Mouse (Mus musculus) midbrain, embryonic 13.5 days (tissue): ENCODE measurements around the gene Sh3pxd2b. TPM values are rescaled to one million over a fixed set of nuclear protein-coding genes. Genes with fewer than 3 reads are reported as not detected.
A peak's percentile ranks its signal among the peaks of the same experiment; 100 is the strongest.

ENCODE experiments used
- ATAC-seq: fragments of 200-750 bp; cut with Nextera tagmentation; 2 replicates; pipeline ENCODE4 v1.8.0; 2017; ENCODE audit warnings: mild to moderate bottlenecking, moderate TSS enrichment, moderate library complexity
- H3K27ac ChIP-seq: fragments of 300-500 bp; sonication (generic); 2 replicates; pipeline ENCODE4 v1.5.1; 2015; ENCODE audit warnings: inconsistent platforms, mild to moderate bottlenecking, moderate library complexity
- H3K27me3 ChIP-seq: fragments of 300-500 bp; sonication (generic); 2 replicates; pipeline ENCODE4 v1.6.1; 2015; ENCODE audit warnings: mild to moderate bottlenecking, inconsistent platforms
- H3K36me3 ChIP-seq: fragments of 300-500 bp; sonication (generic); 2 replicates; pipeline ENCODE4 v1.6.1; 2015; ENCODE audit warnings: mild to moderate bottlenecking, inconsistent platforms
- H3K4me1 ChIP-seq: fragments of 300-500 bp; sonication (generic); replicated peaks from 2 replicates; pipeline ENCODE4 v1.6.1; 2015; ENCODE audit warnings: inconsistent platforms
- H3K4me2 ChIP-seq: fragments of 300-500 bp; sonication (generic); replicated peaks from 2 replicates; pipeline ENCODE4 v1.6.1; 2015; ENCODE audit warnings: moderate library complexity, mild to moderate bottlenecking, inconsistent platforms
- H3K4me3 ChIP-seq: fragments of 300-500 bp; sonication (generic); replicated peaks from 2 replicates; pipeline ENCODE4 v1.5.1; 2015; ENCODE audit warnings: mild to moderate bottlenecking, inconsistent platforms
- H3K9ac ChIP-seq: fragments of 300-500 bp; sonication (generic); replicated peaks from 2 replicates; pipeline ENCODE4 v1.6.1; 2015; ENCODE audit warnings: mild to moderate bottlenecking, inconsistent platforms
- H3K9me3 ChIP-seq: fragments of 300-500 bp; sonication (generic); 2 replicates; pipeline ENCODE4 v1.6.1; 2016; ENCODE audit warnings: mild to moderate bottlenecking, inconsistent platforms
- WGBS: fragments of 180-500 bp; shearing (Covaris S2); methylation state at CpG from one replicate; pipeline ENCODE4 v1.1.7; 2015; 5-methylcytosine and 5-hydroxymethylcytosine counted together
- polyA plus RNA-seq: library from polyadenylated mRNA; unstranded; fragments of >200 nt; fragmentation: Nextera tagmentation; extraction: Ambion mirVana; gene quantifications from 2 replicates; pipeline ENCODE4 v1.2.1, GENCODE M21; 2015

The Sh3pxd2b gene
- polyA plus RNA-seq, 1 experiment from 2014 or later, result 25.3 TPM

DNA sequence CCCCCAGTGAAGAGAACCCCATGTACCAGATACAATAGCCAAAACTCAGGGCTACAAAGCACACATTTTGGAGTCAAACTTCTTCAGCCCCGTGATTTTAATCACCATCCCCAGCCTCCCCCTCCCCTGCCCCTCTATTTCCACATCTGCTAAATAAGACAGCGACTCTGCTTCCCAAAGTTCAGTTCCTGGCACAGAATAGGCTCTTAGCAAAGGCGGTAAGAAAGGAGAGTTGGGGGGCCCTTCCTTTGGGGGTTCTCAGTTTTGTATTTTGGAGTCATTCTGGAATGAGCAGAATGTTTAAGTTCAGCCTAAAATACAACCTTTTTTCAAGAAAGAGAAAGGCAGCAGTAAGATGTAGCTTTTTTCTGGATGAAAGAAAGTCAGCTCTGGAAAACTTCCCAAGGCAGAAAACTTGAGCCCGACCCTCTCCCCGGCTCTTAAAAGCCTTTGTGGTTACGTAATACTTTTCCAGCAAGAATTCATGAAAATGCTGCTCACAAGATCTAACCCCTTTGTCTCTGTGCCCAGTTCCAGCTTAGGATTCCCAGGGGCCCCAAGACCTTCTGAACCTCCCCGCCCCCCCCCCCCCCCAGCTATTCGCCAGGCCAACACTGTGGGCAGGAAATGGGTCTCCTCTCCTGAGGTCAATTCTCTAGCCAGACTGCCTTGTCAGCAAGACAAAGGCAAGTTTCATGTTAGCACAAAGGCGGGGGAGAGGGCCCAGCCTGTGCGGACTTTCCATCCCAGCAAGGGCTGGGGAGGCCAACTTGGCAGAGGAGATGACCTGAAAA, 35.9 kb downstream of the Sh3pxd2b start:
- peak; percentile 85 for ATAC-seq
- Histone ChIP-seq H3K4me2 (no peak overlapping the region), H3K36me3 (peaks cover 48% of the 10 kb centered on the region), H3K27me3 (no peaks in the 10 kb centered on the region), H3K4me3 (no peak overlapping the region), H3K9ac (no peak overlapping the region), H3K9me3 (no peaks in the 10 kb centered on the region), H3K4me1 (peaks cover 23% of the 10 kb centered on the region), H3K27ac (peak overlapping the region; percentile 81)
- WGBS, result 6% methylated on average over 10 of the region's 10 CpGs

DNA sequence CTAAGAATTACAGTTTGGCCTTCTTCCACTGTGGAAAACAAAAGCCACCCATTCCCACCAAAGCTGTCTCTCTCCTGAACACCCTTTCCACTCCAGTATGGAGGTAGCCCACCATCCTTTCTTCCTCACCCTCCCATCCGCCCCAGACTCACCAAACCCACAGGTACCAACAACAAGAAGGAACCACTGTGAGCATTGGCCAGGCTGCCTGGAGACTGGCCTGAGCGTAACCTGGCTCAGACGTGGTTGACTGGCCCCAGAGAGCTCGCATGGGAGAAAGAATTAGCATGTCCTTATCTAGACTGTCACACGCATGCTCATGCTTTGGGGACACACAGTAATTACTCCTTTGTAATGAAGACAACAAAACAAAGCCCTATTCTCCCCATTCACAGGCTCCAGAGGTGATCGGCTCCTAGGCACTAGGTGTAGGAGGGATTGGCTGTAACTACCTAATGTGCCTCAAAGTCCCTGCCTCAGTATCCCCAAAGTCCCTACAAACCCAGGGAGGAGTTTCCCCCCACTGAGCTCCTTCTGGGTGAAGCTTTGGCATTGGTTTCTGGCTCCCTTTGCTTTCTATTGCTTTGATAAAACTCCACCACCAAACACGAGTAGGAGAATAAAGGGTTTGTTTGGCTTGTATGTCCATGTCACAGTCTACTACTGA, 36.6 kb downstream of the Sh3pxd2b start:
- ATAC-seq, result peak; percentile 66
- H3K9me3 ChIP-seq, result no peaks in the 10 kb centered on the region
- H3K4me3 ChIP-seq, result no peak overlapping the region
- WGBS, result 40% methylated on average over 7 of the region's 7 CpGs
- H3K27me3 ChIP-seq, result no peaks in the 10 kb centered on the region
- H3K9ac ChIP-seq, result no peak overlapping the region
- H3K27ac ChIP-seq, result peak overlapping the region; percentile 81
- H3K4me1 ChIP-seq, result peaks cover 23% of the 10 kb centered on the region
- no peak overlapping the region for H3K4me2 ChIP-seq
- H3K36me3 ChIP-seq, result peaks cover 53% of the 10 kb centered on the region

DNA sequence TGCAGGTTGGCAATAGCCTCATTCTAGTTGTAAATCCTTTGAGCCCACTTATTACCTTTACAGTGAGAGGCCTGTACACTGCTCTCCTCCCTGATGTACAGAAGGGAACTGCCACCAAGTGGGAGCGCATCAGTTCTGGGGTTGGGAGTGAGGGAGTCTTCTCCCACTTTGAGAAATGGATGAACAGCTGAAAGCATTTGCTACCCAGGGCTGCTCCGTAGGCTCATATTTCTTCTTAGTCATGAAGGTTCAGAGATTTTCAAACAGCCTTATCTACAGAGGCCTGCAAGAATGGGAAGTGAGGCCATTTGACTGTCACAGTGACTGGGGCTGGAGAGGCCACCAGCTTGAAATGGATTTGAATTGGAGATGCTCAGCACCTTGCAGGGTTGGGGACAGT, 38.4 kb downstream of the Sh3pxd2b start:
- Histone ChIP-seq H3K9ac (no peak overlapping the region), H3K36me3 (peaks cover 57% of the 10 kb centered on the region), H3K4me1 (peaks cover 23% of the 10 kb centered on the region), H3K27ac (no peak overlapping the region), H3K9me3 (no peaks in the 10 kb centered on the region), H3K27me3 (no peaks in the 10 kb centered on the region), H3K4me3 (no peak overlapping the region), H3K4me2 (no peak overlapping the region)
- no peak for ATAC-seq
- WGBS, result 100% methylated on average over 2 of the region's 2 CpGs

DNA sequence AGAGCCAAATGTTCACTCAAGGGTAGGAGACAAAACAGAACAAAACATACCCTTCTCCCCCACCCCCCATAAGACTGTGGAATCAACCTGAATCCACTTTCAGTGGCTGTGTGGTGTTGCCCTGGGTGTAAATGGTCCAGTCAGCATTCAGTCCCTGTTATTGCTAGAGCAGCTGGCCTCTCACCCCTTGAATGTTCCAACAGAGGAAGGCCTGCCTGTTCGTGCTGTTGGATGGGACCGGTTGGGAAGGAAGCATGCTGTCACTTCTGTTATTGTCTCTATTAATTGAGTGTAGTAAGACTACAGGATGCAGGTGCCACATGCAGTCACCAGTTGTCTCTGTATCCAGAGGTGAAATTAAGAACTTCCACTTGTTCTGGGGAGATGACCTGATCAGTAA, 40.4 kb downstream of the Sh3pxd2b start:
- H3K36me3 ChIP-seq, result peaks cover 46% of the 10 kb centered on the region
- H3K9me3 ChIP-seq, result no peaks in the 10 kb centered on the region
- no peaks in the 10 kb centered on the region for H3K27me3 ChIP-seq
- no peak overlapping the region for H3K4me2 ChIP-seq
- no peak overlapping the region for H3K4me3 ChIP-seq
- H3K9ac ChIP-seq, result no peak overlapping the region
- whole genome bisulfite sequencing, result 88% methylated on average over 2 of the region's 2 CpGs
- H3K27ac ChIP-seq, result no peak overlapping the region
- peaks cover 15% of the 10 kb centered on the region for H3K4me1 ChIP-seq
- no peak for ATAC-seq

DNA sequence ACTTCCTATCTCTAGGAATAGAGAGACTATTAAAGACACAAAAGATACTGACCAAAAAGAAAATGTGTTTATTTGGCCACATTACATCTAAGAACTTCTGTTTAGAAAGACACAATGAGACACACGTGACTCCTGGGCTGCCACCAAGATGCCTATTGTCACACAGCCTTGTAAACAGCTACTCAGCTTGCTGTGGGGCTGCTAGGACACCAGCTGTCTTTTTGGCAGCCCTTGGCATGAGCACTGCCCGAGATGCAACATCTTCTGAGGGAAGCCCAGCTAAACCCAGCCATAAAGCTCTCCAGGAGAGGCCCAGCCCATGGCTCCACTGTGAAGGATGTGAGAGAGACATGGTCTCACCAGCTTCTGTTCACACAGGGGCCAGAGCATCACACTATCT, 45.5 kb downstream of the Sh3pxd2b start:
- Histone ChIP-seq H3K4me2 (no peak overlapping the region), H3K9ac (no peak overlapping the region), H3K4me1 (no peaks in the 10 kb centered on the region), H3K9me3 (no peaks in the 10 kb centered on the region), H3K36me3 (peaks cover 69% of the 10 kb centered on the region), H3K4me3 (no peak overlapping the region), H3K27me3 (no peaks in the 10 kb centered on the region), H3K27ac (no peak overlapping the region)
- 89% methylated on average over 2 of the region's 2 CpGs for WGBS
- ATAC-seq, result no peak

DNA sequence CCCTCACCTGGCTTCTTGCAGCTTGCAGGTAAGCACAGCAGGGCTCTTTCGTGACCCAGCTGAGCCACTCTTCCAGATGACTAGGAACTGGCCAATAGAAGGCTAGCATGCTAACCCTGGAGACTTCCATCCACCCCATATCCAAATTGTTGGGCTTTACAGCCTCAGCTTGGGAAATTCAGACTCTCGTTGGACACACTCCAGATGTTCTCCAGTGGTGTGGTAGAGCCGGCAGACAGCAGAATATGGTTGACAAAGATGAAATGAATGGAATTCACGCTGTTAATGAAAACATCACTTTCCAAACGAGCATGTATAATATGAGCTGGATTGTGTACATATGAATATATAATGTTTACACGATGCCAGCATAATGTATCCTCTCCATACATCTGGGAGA, 48.2 kb downstream of the Sh3pxd2b start:
- Histone ChIP-seq H3K9me3 (no peaks in the 10 kb centered on the region), H3K27me3 (no peaks in the 10 kb centered on the region), H3K27ac (no peak overlapping the region), H3K4me1 (0 out of 2 replicates have a peak, but pooled peaks cover 2% of the 10 kb centered on the region), H3K4me3 (no peak overlapping the region), H3K4me2 (no peak overlapping the region), H3K36me3 (peaks cover 62% of the 10 kb centered on the region), H3K9ac (no peak overlapping the region)
- 86% methylated on average over 6 of the region's 6 CpGs for WGBS
- no peak for ATAC-seq

DNA sequence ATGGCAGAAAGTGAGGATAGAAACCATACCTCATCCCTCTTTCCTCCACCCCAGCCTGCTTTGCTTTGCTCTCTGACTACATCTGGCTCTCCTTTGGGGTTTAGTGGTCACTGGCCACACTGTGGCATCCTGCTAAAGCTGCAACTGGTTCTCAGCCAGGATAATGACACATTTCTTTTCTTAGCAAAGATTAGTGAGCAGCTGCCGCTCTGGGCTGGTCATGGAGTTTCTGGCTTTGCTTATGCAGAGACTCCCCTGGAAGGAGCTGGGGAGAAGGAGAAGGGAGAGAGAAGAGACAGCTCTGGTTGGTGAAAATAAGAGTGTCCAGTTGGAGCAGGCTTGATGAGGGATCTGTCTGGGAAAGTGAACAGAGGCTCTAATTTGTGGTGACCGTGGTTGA, 50.8 kb downstream of the Sh3pxd2b start:
- no peak overlapping the region for H3K4me3 ChIP-seq
- peaks cover 75% of the 10 kb centered on the region for H3K36me3 ChIP-seq
- 72% methylated on average over 2 of the region's 2 CpGs for WGBS
- 0 out of 2 replicates have a peak, but pooled peaks cover 2% of the 10 kb centered on the region for H3K4me1 ChIP-seq
- no peak overlapping the region for H3K4me2 ChIP-seq
- no peak overlapping the region for H3K27ac ChIP-seq
- H3K27me3 ChIP-seq, result no peaks in the 10 kb centered on the region
- H3K9ac ChIP-seq, result no peak overlapping the region
- no peaks in the 10 kb centered on the region for H3K9me3 ChIP-seq
- no peak for ATAC-seq

DNA sequence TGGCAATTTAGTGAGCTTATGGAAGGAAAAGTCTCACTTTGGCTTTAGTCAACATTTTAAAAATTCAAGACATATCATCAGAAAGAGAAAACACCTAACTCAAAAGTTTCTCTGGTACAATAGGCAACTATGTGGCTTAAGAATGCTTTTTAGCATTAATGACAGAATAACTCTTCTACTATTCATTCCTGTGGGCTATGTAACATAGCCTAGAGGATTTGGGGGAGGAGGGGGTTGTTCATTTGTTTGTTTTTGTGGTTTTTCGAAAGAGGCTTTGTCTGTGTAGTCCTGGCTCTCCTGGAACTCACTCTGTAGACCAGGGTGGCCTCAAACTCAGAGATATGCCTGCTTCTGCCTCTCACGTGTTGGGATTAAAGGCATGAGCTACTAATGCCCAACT, 51.6 kb downstream of the Sh3pxd2b start:
- Histone ChIP-seq H3K9me3 (no peaks in the 10 kb centered on the region), H3K27ac (no peak overlapping the region), H3K36me3 (peaks cover 73% of the 10 kb centered on the region), H3K4me1 (0 out of 2 replicates have a peak, but pooled peaks cover 2% of the 10 kb centered on the region), H3K4me3 (no peak overlapping the region), H3K27me3 (no peaks in the 10 kb centered on the region), H3K4me2 (no peak overlapping the region), H3K9ac (no peak overlapping the region)
- WGBS, result 71% methylated on average over 2 of the region's 2 CpGs
- no peak for ATAC-seq

DNA sequence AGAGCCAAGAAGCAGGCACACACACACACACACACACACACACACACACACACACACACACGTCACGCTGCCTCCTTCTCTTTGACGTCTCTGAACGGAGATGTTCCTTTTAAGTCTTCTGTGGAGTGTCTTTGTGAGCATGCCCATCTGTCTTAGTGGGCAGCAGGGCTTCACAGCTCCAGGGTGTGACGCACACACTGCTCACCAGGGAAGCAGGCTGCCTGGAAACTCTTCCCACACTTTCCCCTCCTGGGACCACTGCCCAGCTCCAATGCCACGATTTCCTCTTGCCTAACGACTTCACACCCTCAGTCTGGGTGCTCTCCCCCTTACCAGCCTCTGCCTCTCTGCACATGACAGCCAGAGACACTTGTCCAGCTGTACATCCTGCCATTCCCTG, 55.1 kb downstream of the Sh3pxd2b start:
- 89% methylated on average over 7 of the region's 7 CpGs for WGBS
- no peak overlapping the region for H3K9ac ChIP-seq
- no peaks in the 10 kb centered on the region for H3K27me3 ChIP-seq
- H3K4me3 ChIP-seq, result no peak overlapping the region
- no peak overlapping the region for H3K27ac ChIP-seq
- H3K4me2 ChIP-seq, result no peak overlapping the region
- H3K9me3 ChIP-seq, result no peaks in the 10 kb centered on the region
- peaks cover 18% of the 10 kb centered on the region; the same call in 1 of the 2 replicates for H3K4me1 ChIP-seq
- H3K36me3 ChIP-seq, result peaks cover 56% of the 10 kb centered on the region
- ATAC-seq, result no peak

DNA sequence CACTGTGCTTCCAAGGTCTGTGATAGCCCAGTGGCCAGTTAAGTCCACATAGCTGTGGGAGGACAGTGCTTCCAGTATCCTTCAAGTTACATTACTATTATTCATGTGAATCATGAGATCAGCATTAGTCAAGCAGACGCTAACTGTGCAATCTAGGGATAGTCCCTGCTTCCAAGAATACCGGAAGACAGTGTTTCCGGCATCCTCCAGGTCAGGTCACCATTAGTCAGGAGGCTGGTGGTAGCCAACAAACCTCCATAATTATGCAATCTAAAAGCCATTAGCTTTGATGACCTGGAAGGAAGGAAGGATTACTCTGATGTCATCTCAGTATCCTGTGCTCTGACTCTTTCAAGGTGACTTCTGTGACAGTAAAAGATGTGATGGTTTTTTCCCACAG, 57.1 kb downstream of the Sh3pxd2b start:
- WGBS, result 93% methylated on average over 3 of the region's 3 CpGs
- peak overlapping the region; percentile 68 for H3K27ac ChIP-seq
- H3K9ac ChIP-seq, result no peak overlapping the region
- H3K36me3 ChIP-seq, result peaks cover 65% of the 10 kb centered on the region
- ATAC-seq, result 0 out of 2 replicates have a peak, but pooled peaks have one; percentile 3
- H3K4me2 ChIP-seq, result no peak overlapping the region
- H3K9me3 ChIP-seq, result no peaks in the 10 kb centered on the region
- no peaks in the 10 kb centered on the region for H3K27me3 ChIP-seq
- H3K4me1 ChIP-seq, result peaks cover 16% of the 10 kb centered on the region; the same call in 1 of the 2 replicates
- H3K4me3 ChIP-seq, result no peak overlapping the region

DNA sequence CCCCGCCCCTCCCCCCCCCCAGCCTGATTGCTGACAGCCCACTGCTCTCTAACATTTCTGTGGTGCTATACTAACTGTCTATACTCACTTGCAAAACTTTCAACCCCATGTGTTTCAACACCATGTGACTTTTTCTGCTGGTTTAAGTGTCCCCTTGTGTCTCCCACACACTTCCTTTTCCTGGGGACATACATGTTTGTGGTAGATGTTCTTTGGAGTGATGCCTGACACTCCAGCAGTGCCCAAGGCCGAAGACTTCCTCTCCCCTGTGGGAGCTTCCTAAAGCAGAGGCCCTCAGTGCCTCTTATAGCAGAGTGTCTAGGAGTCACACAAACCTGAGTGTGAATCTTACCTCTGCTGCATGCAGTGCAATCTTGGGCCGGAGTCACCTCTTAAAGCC, 60.2 kb downstream of the Sh3pxd2b start:
- Histone ChIP-seq H3K4me1 (peaks cover 16% of the 10 kb centered on the region; the same call in 1 of the 2 replicates), H3K4me2 (no peak overlapping the region), H3K9me3 (no peaks in the 10 kb centered on the region), H3K36me3 (peaks cover 61% of the 10 kb centered on the region), H3K9ac (no peak overlapping the region), H3K4me3 (no peak overlapping the region), H3K27me3 (no peaks in the 10 kb centered on the region), H3K27ac (no peak overlapping the region)
- 80% methylated on average over 3 of the region's 3 CpGs for WGBS
- no peak for ATAC-seq

DNA sequence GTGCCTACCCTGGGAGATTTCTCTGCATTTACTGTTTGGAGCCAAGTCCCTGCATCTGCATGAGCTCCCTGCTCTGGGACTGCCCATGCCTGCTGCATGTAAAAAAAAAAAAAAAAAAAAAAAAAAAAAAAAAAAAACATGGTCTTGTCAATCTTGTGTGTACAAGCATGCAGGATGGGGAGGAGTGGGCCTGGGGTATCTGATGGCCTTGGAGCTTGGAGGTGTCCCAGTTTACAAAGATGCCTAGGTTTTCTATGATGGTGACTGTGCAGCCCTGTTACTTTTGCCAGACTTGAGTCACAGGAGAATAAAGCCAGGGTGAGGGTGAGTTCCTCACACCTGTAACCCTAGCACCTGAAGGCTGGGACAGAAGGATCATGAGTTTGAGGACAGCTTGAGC, 61.4 kb downstream of the Sh3pxd2b start:
- H3K36me3 ChIP-seq, result peaks cover 66% of the 10 kb centered on the region
- no peak overlapping the region for H3K9ac ChIP-seq
- ATAC-seq, result no peak

More for the DNA sequence above, 61.4 kb downstream of the Sh3pxd2b start:
- H3K27me3 ChIP-seq, result no peaks in the 10 kb centered on the region
- peaks cover 16% of the 10 kb centered on the region; the same call in 1 of the 2 replicates for H3K4me1 ChIP-seq
- no peak overlapping the region for H3K4me2 ChIP-seq
- H3K4me3 ChIP-seq, result no peak overlapping the region
- no peaks in the 10 kb centered on the region for H3K9me3 ChIP-seq
- no peak overlapping the region for H3K27ac ChIP-seq
